Mouse (Mus musculus) heart, embryonic 11.5 days (tissue): ENCODE measurements around the gene Spp1. TPM values are rescaled to one million over a fixed set of nuclear protein-coding genes. Genes with fewer than 3 reads are reported as not detected.
"Not testable (repeated sequence)": the region's sequence is repeated elsewhere in the genome, so short reads cannot be mapped to it uniquely, and the experiment has no call there.

Experiments
- ATAC-seq: fragments of 200-750 bp; cut with Nextera tagmentation; replicated peaks from 2 replicates; pipeline ENCODE4 v1.8.0; 2017; ENCODE audit warnings: moderate library complexity; ENCODE audit not compliant: insufficient number of reproducible peaks, low FRiP score, low TSS enrichment
- H3K27ac ChIP-seq: fragments of 300-500 bp; sonication (generic); 2 replicates; pipeline ENCODE4 v1.5.1; 2014; ENCODE audit warnings: mild to moderate bottlenecking, low read depth, low read length
- H3K27me3 ChIP-seq: fragments of 300-500 bp; sonication (generic); 2 replicates; pipeline ENCODE4 v1.6.1; 2014; ENCODE audit warnings: mild to moderate bottlenecking, low read length, mixed read lengths; ENCODE audit not compliant: control insufficient read depth, insufficient read depth
- H3K36me3 ChIP-seq: fragments of 300-500 bp; sonication (generic); 2 replicates; pipeline ENCODE4 v1.6.1; 2014; ENCODE audit warnings: mild to moderate bottlenecking, low read length, moderate library complexity, mixed read lengths; ENCODE audit not compliant: control insufficient read depth, insufficient read depth
- H3K4me1 ChIP-seq: fragments of 300-500 bp; sonication (generic); 2 replicates; pipeline ENCODE4 v1.6.1; 2014; ENCODE audit warnings: low read length; ENCODE audit not compliant: control insufficient read depth, insufficient read depth
- H3K4me2 ChIP-seq: fragments of 300-500 bp; sonication (generic); 2 replicates; pipeline ENCODE4 v1.6.1; 2014; ENCODE audit warnings: mild to moderate bottlenecking, moderate library complexity
- H3K4me3 ChIP-seq: fragments of 300-500 bp; sonication (generic); 2 replicates; pipeline ENCODE4 v1.5.1; 2014; ENCODE audit warnings: low read depth, low read length
- H3K9ac ChIP-seq: fragments of 300-500 bp; sonication (generic); 2 replicates; pipeline ENCODE4 v1.6.1; 2014; ENCODE audit warnings: mild to moderate bottlenecking, low read depth, low read length, moderate library complexity
- H3K9me3 ChIP-seq: fragments of 300-500 bp; sonication (generic); replicated peaks from 2 replicates; pipeline ENCODE4 v1.6.1; 2016; ENCODE audit warnings: low read length; ENCODE audit not compliant: control insufficient read depth
- WGBS: fragments of 180-500 bp; shearing (Covaris S2); extraction: QIAGEN DNeasy Blood & Tissue Kit; methylation state at CpG from one replicate; pipeline ENCODE4 v1.1.7; 2014; ENCODE audit not compliant: insufficient replicate concordance; 5-methylcytosine and 5-hydroxymethylcytosine counted together
- polyA plus RNA-seq: library from polyadenylated mRNA; unstranded; fragments of >200 nt; fragmentation: Nextera tagmentation; extraction: Ambion mirVana; gene quantifications from 2 replicates; pipeline ENCODE4 v1.2.1, GENCODE M21; 2014

Gene Spp1
- polyA plus RNA-seq, 1 experiment from 2014 or later, result 2.3 TPM

GRCm38 (mm10) chr5:104446156-104446555 lies 11.2 kb downstream of the Spp1 start:
- no peaks in the 10 kb centered on the region for H3K4me1 ChIP-seq
- H3K27ac ChIP-seq, result no peak overlapping the region
- 8% methylated on average over 3 of the region's 3 CpGs for WGBS
- peaks cover 3% of the 10 kb centered on the region; the same call in 1 of the 2 replicates for H3K27me3 ChIP-seq
- no peak for ATAC-seq
- H3K9ac ChIP-seq, result no peak overlapping the region
- no peaks in the 10 kb centered on the region for H3K9me3 ChIP-seq
- no peak overlapping the region for H3K4me3 ChIP-seq
- no peak overlapping the region for H3K4me2 ChIP-seq
- no peaks in the 10 kb centered on the region for H3K36me3 ChIP-seq

DNA sequence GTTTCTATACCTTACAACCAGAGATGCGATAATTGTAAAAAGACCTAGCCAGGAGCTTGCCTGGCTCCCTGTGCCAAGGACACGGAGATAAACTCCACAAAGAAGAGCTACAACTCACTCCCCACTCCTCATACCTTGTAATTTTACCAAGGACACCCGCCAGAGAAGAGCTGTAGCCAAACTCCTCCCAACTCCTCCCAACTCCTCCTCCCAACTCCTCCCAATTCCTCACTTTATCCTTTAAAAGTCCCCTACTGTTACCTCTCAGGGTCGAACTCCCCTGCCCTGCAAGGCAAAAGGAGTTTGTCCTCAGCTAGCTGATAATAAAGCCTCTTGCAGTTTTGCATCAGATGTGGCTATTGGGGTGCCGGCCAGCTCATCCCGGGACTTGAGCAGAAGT lies 13.4 kb downstream of the Spp1 start:
- ATAC-seq, H3K4me3 ChIP-seq, H3K36me3 ChIP-seq, H3K27me3 ChIP-seq, H3K4me1 ChIP-seq, H3K27ac ChIP-seq, H3K4me2 ChIP-seq, H3K9ac ChIP-seq, H3K9me3 ChIP-seq: not testable (repeated sequence)
- 23% methylated on average over 6 of the region's 6 CpGs for WGBS

DNA sequence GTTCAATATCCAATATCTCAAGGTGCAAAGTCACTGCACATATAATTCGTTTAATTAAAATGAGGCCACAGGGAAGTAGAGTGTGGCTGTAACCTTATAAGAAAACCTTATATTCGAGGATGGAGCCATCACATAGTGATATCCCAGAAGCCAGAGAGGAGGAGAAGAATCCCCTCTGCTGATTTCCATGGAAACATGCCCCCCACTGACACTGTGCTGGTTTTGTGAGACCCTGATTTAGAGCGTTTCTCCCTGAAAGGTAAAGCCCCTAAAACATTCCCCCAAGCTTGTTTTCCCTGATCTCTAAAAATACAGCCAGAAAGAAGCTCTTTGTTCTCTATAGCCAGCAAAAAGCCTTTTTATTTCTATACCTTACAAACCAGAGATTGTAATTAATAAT lies 14.6 kb downstream of the Spp1 start:
- no peaks in the 10 kb centered on the region for H3K36me3 ChIP-seq
- no peak overlapping the region for H3K4me3 ChIP-seq
- no peak for ATAC-seq
- H3K9me3 ChIP-seq, result no peaks in the 10 kb centered on the region
- no peak overlapping the region for H3K9ac ChIP-seq
- peaks cover 3% of the 10 kb centered on the region; the same call in 1 of the 2 replicates for H3K27me3 ChIP-seq
- 32% methylated on average over 3 of the region's 3 CpGs for WGBS
- no peak overlapping the region for H3K4me2 ChIP-seq
- no peak overlapping the region for H3K27ac ChIP-seq
- no peaks in the 10 kb centered on the region for H3K4me1 ChIP-seq

GRCm38 (mm10) chr5:104453075-104453474 lies 18.2 kb downstream of the Spp1 start:
- WGBS, result 50% methylated on average over 1 of the region's 1 CpGs
- no peak overlapping the region for H3K9ac ChIP-seq
- no peaks in the 10 kb centered on the region for H3K36me3 ChIP-seq
- H3K4me2 ChIP-seq, result no peak overlapping the region
- H3K27ac ChIP-seq, result no peak overlapping the region
- peaks cover 3% of the 10 kb centered on the region; the same call in 1 of the 2 replicates for H3K27me3 ChIP-seq
- no peak for ATAC-seq
- no peaks in the 10 kb centered on the region for H3K4me1 ChIP-seq
- H3K4me3 ChIP-seq, result no peak overlapping the region
- H3K9me3 ChIP-seq, result no peaks in the 10 kb centered on the region

DNA sequence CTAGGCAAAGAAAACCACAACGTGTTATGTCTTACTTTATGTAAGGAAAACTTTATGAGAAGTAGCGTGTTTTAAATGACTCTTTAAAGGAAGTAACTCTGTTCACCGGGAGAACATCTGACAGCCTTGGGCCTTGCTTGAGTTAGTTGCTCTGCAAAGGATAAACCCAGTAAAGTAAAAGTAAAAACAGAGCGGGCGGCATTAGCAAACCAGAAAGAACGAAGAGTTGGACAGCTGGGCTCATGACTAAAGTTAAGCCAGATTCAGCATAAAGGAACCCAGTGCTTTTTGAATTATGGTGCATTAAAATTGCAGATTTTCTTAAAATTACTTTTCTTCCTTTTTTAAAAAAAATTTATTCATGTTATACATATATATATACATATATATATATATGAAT lies 19.6 kb downstream of the Spp1 start:
- Histone ChIP-seq H3K27me3 (no peaks in the 10 kb centered on the region), H3K36me3 (no peaks in the 10 kb centered on the region), H3K9me3 (no peaks in the 10 kb centered on the region), H3K4me1 (peaks cover 4% of the 10 kb centered on the region), H3K9ac (no peak overlapping the region), H3K27ac (no peak overlapping the region), H3K4me3 (no peak overlapping the region), H3K4me2 (no peak overlapping the region)
- no peak for ATAC-seq
- 87% methylated on average over 6 of the region's 6 CpGs for WGBS

- Histone ChIP-seq H3K4me3 (peak within 1 kb of the TSS; percentile 86), H3K4me2 (peak within 1 kb of the TSS; percentile 74), H3K9ac (peak within 1 kb of the TSS; percentile 95), H3K36me3 (no peaks in the 10 kb centered on the region), H3K27ac (peak within 1 kb of the TSS; percentile 86), H3K27me3 (no peaks in the 10 kb centered on the region), H3K4me1 (peaks cover 4% of the 10 kb centered on the region), H3K9me3 (no peaks in the 10 kb centered on the region)
- ATAC-seq, result peak; percentile 84
- 13% methylated on average over 38 of the region's 46 CpGs for WGBS
Observed at GRCm38 (mm10) chr5:104458832-104459705, 24.2 kb downstream of the Spp1 start, which contains the start of gene Pkd2. Gene Pkd2, plus strand, starts transcription at chr5:104459450.

GRCm38 (mm10) chr5:104459706-104460455 lies 25.0 kb downstream of the Spp1 start:
- Histone ChIP-seq H3K4me2 (peak overlapping the region; percentile 74), H3K27me3 (no peaks in the 10 kb centered on the region)
- peak; percentile 60; the same call in 1 of the 2 replicates for ATAC-seq

DNA sequence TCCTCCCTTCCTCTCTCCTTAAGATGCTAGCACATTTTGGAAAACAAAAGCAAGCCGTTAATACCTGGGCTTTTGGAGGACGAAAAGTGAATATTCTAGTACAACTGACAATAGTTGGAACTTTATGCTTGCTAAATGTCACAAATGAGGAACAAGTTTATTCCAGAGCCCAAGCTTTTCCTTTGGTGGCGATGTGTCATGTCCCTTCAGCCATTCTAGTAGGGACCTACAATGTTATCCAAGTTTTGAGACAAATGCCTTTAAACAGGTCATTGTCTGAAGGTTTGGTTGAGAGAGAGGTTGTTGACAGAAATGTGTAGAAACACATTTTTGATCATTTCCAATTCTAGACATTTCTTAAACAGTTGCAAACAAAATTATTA lies 25.5 kb downstream of the Spp1 start:
- peaks cover 4% of the 10 kb centered on the region for H3K4me1 ChIP-seq
- no peaks in the 10 kb centered on the region for H3K9me3 ChIP-seq
- H3K27ac ChIP-seq, result no peak overlapping the region
- H3K4me2 ChIP-seq, result peak overlapping the region; percentile 74
- 0 out of 2 replicates have a peak, but pooled peaks cover 2% of the 10 kb centered on the region for H3K36me3 ChIP-seq
- H3K4me3 ChIP-seq, result peak overlapping the region; percentile 86
- no peak for ATAC-seq
- H3K27me3 ChIP-seq, result no peaks in the 10 kb centered on the region
- H3K9ac ChIP-seq, result peak overlapping the region; percentile 95
- 39% methylated on average over 3 of the region's 3 CpGs for WGBS

More at GRCm38 (mm10) chr5:104459706-104460455, 25.0 kb downstream of the Spp1 start:
- H3K27ac ChIP-seq, result peak overlapping the region; percentile 86
- H3K4me3 ChIP-seq, result peak overlapping the region; percentile 86
- H3K4me1 ChIP-seq, result peaks cover 4% of the 10 kb centered on the region
- H3K9ac ChIP-seq, result peak overlapping the region; percentile 95
- WGBS, result under 1% methylated on average over 73 of the region's 82 CpGs
- H3K36me3 ChIP-seq, result no peaks in the 10 kb centered on the region
- H3K9me3 ChIP-seq, result no peaks in the 10 kb centered on the region
